Mouse (Mus musculus): Measurements from ENCODE around the gene Ceacam10. TPM values are rescaled to one million over a fixed set of nuclear protein-coding genes. Genes with fewer than 3 reads are reported as not detected.

Ceacam10 gene
- total and polyA plus RNA-seq, 3 experiments: not detected

GRCm38 (mm10) chr7:24827181-24827580 is 50.2 kb downstream of the Ceacam10 start:
- Histone ChIP-seq H3K4me1 (ENCODE audit: control insufficient read depth, insufficient read depth, low read length) (no peaks in the 10 kb centered on the region), H3K79me2 (replicated peaks; ENCODE audit: control insufficient read depth, insufficient read depth, low read length) (no peaks in the 10 kb centered on the region), H3K27me3 (ENCODE audit: control insufficient read depth, insufficient read depth, low read length) (no peaks in the 10 kb centered on the region), H3K4me3 (no peak overlapping the region), H3K9ac (ENCODE audit: low read depth, low read length) (no peak overlapping the region), H3K27ac (no peak overlapping the region), H3K36me3 (ENCODE audit: control insufficient read depth, insufficient read depth, low read length) (no peaks in the 10 kb centered on the region)
- no peak for TF ChIP-seq EP300 (IDR thresholded peaks at IDR 0.05; ENCODE audit: insufficient read depth, low read depth, low read length)
- TF ChIP-seq CTCF (IDR thresholded peaks at IDR 0.05): no peak
- no peak for TF ChIP-seq POLR2A (IDR thresholded peaks at IDR 0.05; ENCODE audit: insufficient read depth, low read depth, low read length)
- WGBS: 87% methylated on average over 4 of the region's 4 CpGs
- DNase-seq: no peak
- intact Hi-C loops (cut with DNase I): no loop called here

Other genes starting within 250 kb of the Ceacam10 start
- 10 to 100 TPM; 16.1 to 17.4 TPM for gene Irgq, start 246.5 kb upstream of the Ceacam10 start, total RNA-seq (2021)
- gene Irgq, start 246.5 kb upstream of the Ceacam10 start, polyA plus RNA-seq (2012; rRNA removed): 12.9 and 20.7 TPM in 2 replicates
- gene Pinlyp, start 231.1 kb upstream of the Ceacam10 start, total RNA-seq (2021): not detected
- not detected in 2 replicates for gene Pinlyp, start 231.1 kb upstream of the Ceacam10 start, polyA plus RNA-seq (2012; rRNA removed)
- gene Xrcc1, start 230.9 kb upstream of the Ceacam10 start, total RNA-seq (2021): 10 to 100 TPM; 25.0 to 25.6 TPM
- 21.8 and 25.5 TPM in 2 replicates for gene Xrcc1, start 230.9 kb upstream of the Ceacam10 start, polyA plus RNA-seq (2012; rRNA removed)
- 10 to 100 TPM; 53.2 to 65.2 TPM for gene Ethe1, start 189.7 kb upstream of the Ceacam10 start, total RNA-seq (2021)
- 50.4 and 57.3 TPM in 2 replicates for gene Ethe1, start 189.7 kb upstream of the Ceacam10 start, polyA plus RNA-seq (2012; rRNA removed)
- under 1 TPM in 1 of 2 experiments, not detected in 1; 0.07 TPM for gene Zfp575, start 189.6 kb upstream of the Ceacam10 start, total RNA-seq (2021)
- gene Zfp575, start 189.6 kb upstream of the Ceacam10 start, polyA plus RNA-seq (2012; rRNA removed): 0.08 TPM in 1 of 2 replicates, not detected in the other
- gene Phldb3, start 166.4 kb upstream of the Ceacam10 start, total RNA-seq (2021): under 1 TPM; 0.27 to 0.34 TPM
- gene Phldb3, start 166.4 kb upstream of the Ceacam10 start, polyA plus RNA-seq (2012; rRNA removed): 0.20 and 0.25 TPM in 2 replicates
- not detected for gene Lypd3, start 140.7 kb upstream of the Ceacam10 start, total RNA-seq (2021)
- not detected in 2 replicates for gene Lypd3, start 140.7 kb upstream of the Ceacam10 start, polyA plus RNA-seq (2012; rRNA removed)
- not detected for gene Tex101, start 100.5 kb upstream of the Ceacam10 start, total RNA-seq (2021)
- gene Tex101, start 100.5 kb upstream of the Ceacam10 start, polyA plus RNA-seq (2012; rRNA removed): 0.15 and 0.27 TPM in 2 replicates
- not detected for gene BC049730, start 68.0 kb upstream of the Ceacam10 start, total RNA-seq (2021)
- not detected in 2 replicates for gene BC049730, start 68.0 kb upstream of the Ceacam10 start, polyA plus RNA-seq (2012; rRNA removed)
- gene Gm4763, start 50.3 kb upstream of the Ceacam10 start, total RNA-seq (2021): not detected
- gene Gm4763, start 50.3 kb upstream of the Ceacam10 start, polyA plus RNA-seq (2012; rRNA removed): not detected in 2 replicates
- gene Cd177, start 16.9 kb upstream of the Ceacam10 start, total RNA-seq (2021): under 1 TPM in 1 of 2 experiments, not detected in 1; 0.14 TPM
- gene Cd177, start 16.9 kb upstream of the Ceacam10 start, polyA plus RNA-seq (2012; rRNA removed): 0.29 and 0.76 TPM in 2 replicates
- not detected for gene Gm9844, start 85.0 kb downstream of the Ceacam10 start, total RNA-seq (2021)
- 0.67 and 0.68 TPM in 2 replicates for gene Gm9844, start 85.0 kb downstream of the Ceacam10 start, polyA plus RNA-seq (2012; rRNA removed)
- not detected for gene Lypd4, start 92.7 kb downstream of the Ceacam10 start, total RNA-seq (2021)
- 0.12 and 0.53 TPM in 2 replicates for gene Lypd4, start 92.7 kb downstream of the Ceacam10 start, polyA plus RNA-seq (2012; rRNA removed)
- not detected for gene Dmrtc2, start 92.9 kb downstream of the Ceacam10 start, total RNA-seq (2021)
- not detected in 2 replicates for gene Dmrtc2, start 92.9 kb downstream of the Ceacam10 start, polyA plus RNA-seq (2012; rRNA removed)
- gene Rps19, start 107.2 kb downstream of the Ceacam10 start, total RNA-seq (2021): 100 to 1,000 TPM; 505 to 584 TPM
- 243 and 256 TPM in 2 replicates for gene Rps19, start 107.2 kb downstream of the Ceacam10 start, polyA plus RNA-seq (2012; rRNA removed)
- 1 to 10 TPM; 1.1 to 1.7 TPM for gene Cd79a, start 120.2 kb downstream of the Ceacam10 start, total RNA-seq (2021)
- 5.1 and 15.6 TPM in 2 replicates for gene Cd79a, start 120.2 kb downstream of the Ceacam10 start, polyA plus RNA-seq (2012; rRNA removed)
- 10 to 100 TPM; 43.0 to 43.2 TPM for gene Arhgef1, start 125.7 kb downstream of the Ceacam10 start, total RNA-seq (2021)
- 92.8 and 105 TPM in 2 replicates for gene Arhgef1, start 125.7 kb downstream of the Ceacam10 start, polyA plus RNA-seq (2012; rRNA removed)
- gene Gm4881, start 167.3 kb downstream of the Ceacam10 start, total RNA-seq (2021): not detected
- gene Gm4881, start 167.3 kb downstream of the Ceacam10 start, polyA plus RNA-seq (2012; rRNA removed): not detected in 2 replicates
- gene Rabac1, start 195.5 kb downstream of the Ceacam10 start, total RNA-seq (2021): 100 to 1,000 TPM; 299 to 358 TPM
- gene Rabac1, start 195.5 kb downstream of the Ceacam10 start, polyA plus RNA-seq (2012; rRNA removed): 467 and 472 TPM in 2 replicates
- 1 to 10 TPM in 1 of 2 experiments, under 1 TPM in 1; 0.39 to 1.2 TPM for gene Atp1a3, start 228.8 kb downstream of the Ceacam10 start, total RNA-seq (2021)
- gene Atp1a3, start 228.8 kb downstream of the Ceacam10 start, polyA plus RNA-seq (2012; rRNA removed): 0.85 and 1.7 TPM in 2 replicates